Mouse (Mus musculus) thymus, adult 2 months (tissue): ENCODE data around the gene Cracr2a. TPM values are rescaled to one million over a fixed set of nuclear protein-coding genes. Genes with fewer than 3 reads are reported as not detected.

ENCODE experiments used
- DNase-seq: peaks from one replicate; pipeline ENCODE4 v3.0.0; 2021
- H3K27ac ChIP-seq: fragments of 200-500 bp; 2 replicates; pipeline ENCODE4 v1.5.1; 2012; ENCODE audit warnings: low read length, control low read depth; ENCODE audit not compliant: control insufficient read depth, insufficient read depth
- H3K27me3 ChIP-seq: fragments of 200-500 bp; 2 replicates; pipeline ENCODE4 v1.6.1; 2012; ENCODE audit warnings: mild to moderate bottlenecking, low read length, moderate library complexity, mixed read lengths; ENCODE audit not compliant: control insufficient read depth, insufficient read depth
- H3K36me3 ChIP-seq: fragments of 200-500 bp; 2 replicates; pipeline ENCODE4 v1.6.1; 2012; ENCODE audit warnings: mild to moderate bottlenecking, low read length, moderate library complexity; ENCODE audit not compliant: control insufficient read depth, insufficient read depth
- H3K4me1 ChIP-seq: fragments of 200-500 bp; replicated peaks from 2 replicates; pipeline ENCODE4 v1.6.1; 2012; ENCODE audit warnings: low read length; ENCODE audit not compliant: control insufficient read depth, insufficient read depth
- H3K4me3 ChIP-seq: fragments of 200-500 bp; 2 replicates; pipeline ENCODE4 v1.5.1; 2012; ENCODE audit warnings: mild to moderate bottlenecking, low read length, control low read depth, moderate library complexity; ENCODE audit not compliant: control insufficient read depth, insufficient read depth
- CTCF ChIP-seq: fragments of 200-500 bp; IDR thresholded peaks from 2 replicates; pipeline ENCODE4 v1.5.1; 2012; ENCODE audit warnings: mild to moderate bottlenecking, control low read depth, low read length, moderate library complexity, borderline replicate concordance; ENCODE audit not compliant: control insufficient read depth, poor library complexity, insufficient read depth; ENCODE audit errors: extremely low read depth
- POLR2A ChIP-seq: fragments of 200-500 bp; IDR thresholded peaks from 2 replicates; pipeline ENCODE4 v1.6.1; 2012; ENCODE audit warnings: mild to moderate bottlenecking, low read length, control low read depth, moderate library complexity; ENCODE audit not compliant: control insufficient read depth, poor library complexity, insufficient read depth; ENCODE audit errors: extremely low read depth
- WGBS: fragments of 180-500 bp; shearing (Covaris S2); methylation state at CpG from one replicate; pipeline ENCODE4 v1.1.7; 2018; 5-methylcytosine and 5-hydroxymethylcytosine counted together
- polyA plus RNA-seq: library from polyadenylated mRNA; depleted of rRNA; stranded (reverse); fragments of >200 nt; gene quantifications from 2 replicates; pipeline ENCODE4 v1.2.3, GENCODE M21; 2012

Gene Cracr2a
- polyA plus RNA-seq, 1 experiment = 6.2 TPM

DNA sequence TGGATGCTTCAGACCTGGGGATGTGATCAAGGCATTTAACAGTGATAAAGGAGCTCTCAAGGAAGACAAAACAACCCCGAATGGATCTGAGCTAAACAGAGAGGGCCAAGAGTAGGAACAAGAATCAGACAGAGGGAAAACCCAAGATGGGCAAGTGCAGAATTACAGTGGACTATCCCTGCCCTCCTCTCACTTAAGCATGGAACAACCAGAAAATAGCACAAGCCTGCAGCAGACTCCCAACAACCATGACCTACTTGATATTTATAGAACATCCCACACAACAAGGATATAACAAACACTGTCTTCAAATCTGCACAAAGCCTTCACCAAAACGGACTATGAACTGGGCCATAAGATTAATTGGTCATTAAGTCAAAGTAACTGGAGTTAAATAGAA, 23.0 kb upstream of the Cracr2a start:
- Histone ChIP-seq H3K36me3 (no peaks in the 10 kb centered on the region), H3K4me3 (no peak overlapping the region), H3K27ac (no peak overlapping the region), H3K4me1 (no peaks in the 10 kb centered on the region), H3K27me3 (no peaks in the 10 kb centered on the region)
- DNase-seq = no peak
- WGBS = 93% methylated on average over 2 of the region's 2 CpGs
- no peak for TF ChIP-seq POLR2A
- no peak for TF ChIP-seq CTCF

DNA sequence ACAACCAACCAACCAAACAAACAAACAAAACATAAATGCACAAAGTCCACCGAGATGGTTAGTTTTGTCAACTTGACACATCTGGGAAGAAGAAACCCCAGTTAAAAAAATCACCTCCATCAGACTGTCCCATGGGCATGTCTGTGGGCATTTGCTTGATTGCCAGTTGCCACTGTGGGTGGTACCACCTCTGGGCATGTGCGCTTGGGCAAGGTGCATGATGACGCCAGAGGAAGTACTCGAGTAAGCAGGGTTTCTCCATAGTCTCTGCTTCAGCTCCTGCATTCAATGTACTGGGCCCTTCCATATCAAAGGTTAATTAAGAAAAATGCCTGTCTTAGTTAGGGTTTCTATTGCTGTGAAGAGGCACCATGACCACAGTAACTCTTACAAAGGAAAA, 21.9 kb upstream of the Cracr2a start:
- WGBS = 79% methylated on average over 4 of the region's 4 CpGs
- TF ChIP-seq POLR2A = no peak
- TF ChIP-seq CTCF = no peak
- H3K4me3 ChIP-seq = no peak overlapping the region
- no peaks in the 10 kb centered on the region for H3K36me3 ChIP-seq
- H3K4me1 ChIP-seq = no peaks in the 10 kb centered on the region
- H3K27ac ChIP-seq = no peak overlapping the region
- H3K27me3 ChIP-seq = no peaks in the 10 kb centered on the region
- DNase-seq = no peak

DNA sequence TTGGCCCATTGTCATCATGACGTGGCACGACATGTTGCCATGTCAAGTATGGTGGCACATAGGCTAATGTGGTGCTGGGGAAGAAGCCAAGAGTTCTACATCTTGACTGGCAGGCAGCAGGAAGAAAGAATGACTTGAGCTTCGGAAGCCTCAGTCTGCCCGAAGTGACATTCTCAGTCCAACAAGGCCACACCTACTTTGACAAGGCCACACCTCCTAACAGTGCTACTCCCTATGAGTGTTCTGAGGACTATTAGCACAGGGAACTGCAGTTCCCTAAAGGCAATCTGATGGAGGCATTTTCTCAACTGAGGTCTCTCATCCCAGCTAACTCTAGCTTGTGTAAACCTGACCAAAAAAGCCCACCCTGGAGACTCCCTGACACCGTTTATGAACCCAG, 21.5 kb upstream of the Cracr2a start:
- Histone ChIP-seq H3K4me1 (no peaks in the 10 kb centered on the region), H3K4me3 (no peak overlapping the region), H3K27me3 (no peaks in the 10 kb centered on the region), H3K27ac (no peak overlapping the region), H3K36me3 (no peaks in the 10 kb centered on the region)
- TF ChIP-seq CTCF = no peak
- no peak for TF ChIP-seq POLR2A
- no peak for DNase-seq
- 72% methylated on average over 5 of the region's 5 CpGs for WGBS

DNA sequence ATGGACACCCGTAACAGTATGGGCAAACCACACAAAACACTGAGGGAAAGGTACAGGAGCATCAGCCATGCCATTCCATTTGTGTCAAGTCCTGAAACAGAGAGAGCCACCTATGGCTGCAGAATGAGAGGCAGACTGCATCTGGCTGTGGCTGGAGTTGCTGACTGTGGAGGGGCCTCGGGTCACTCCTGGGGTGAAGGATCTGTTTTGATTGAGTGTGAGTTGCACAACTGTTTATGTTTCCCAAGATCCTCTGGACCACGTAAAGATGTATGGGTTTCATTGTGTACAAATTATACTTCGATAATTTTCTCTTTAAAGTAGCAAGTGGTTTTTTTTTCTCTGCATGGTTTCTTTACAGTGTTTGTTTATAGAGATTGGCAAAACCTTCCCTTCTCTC, 20.6 kb upstream of the Cracr2a start:
- Histone ChIP-seq H3K36me3 (no peaks in the 10 kb centered on the region), H3K27ac (no peak overlapping the region), H3K4me3 (no peak overlapping the region), H3K27me3 (no peaks in the 10 kb centered on the region), H3K4me1 (no peaks in the 10 kb centered on the region)
- no peak for TF ChIP-seq CTCF
- no peak for TF ChIP-seq POLR2A
- no peak for DNase-seq
- WGBS = 83% methylated on average over 4 of the region's 4 CpGs

DNA sequence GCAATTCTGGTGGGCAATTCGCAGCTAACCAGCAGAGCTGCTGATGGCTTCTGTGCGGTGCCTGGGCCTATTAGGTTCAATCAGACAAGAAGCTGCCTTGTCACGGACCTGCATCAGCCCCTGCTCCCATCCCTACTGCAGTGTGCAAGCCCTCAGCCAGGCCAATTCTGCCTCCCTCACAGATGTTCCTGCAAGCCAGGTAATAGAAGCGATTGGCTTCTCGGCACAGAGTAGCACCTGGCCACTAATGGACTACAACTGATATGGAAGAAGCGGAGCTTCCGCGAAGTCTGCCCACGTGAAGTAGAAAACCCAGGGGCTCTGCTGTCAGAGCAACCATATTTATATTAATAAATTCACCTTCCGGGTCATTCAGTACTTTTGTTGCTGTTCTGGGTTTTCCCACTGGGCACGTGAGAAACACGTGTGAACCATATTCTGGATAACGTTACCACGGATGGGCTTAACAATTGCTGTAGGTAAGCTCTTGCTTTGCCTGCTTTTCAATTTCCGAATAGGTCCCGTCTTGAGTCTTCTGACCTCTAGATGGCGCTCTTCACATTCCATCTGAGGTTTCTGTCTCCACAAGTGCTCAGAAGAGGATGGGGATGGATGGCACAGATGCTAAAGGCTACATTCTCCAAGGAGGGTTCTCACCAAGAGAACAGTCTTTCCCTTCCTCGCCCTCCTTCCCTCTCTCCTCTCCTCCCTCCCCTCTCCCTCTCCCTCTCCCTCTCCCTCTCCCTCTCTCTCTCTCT, 19.3 kb upstream of the Cracr2a start:
- no peak overlapping the region for H3K4me3 ChIP-seq
- H3K27ac ChIP-seq = no peak overlapping the region
- H3K4me1 ChIP-seq = no peaks in the 10 kb centered on the region
- peak; percentile 64 for DNase-seq
- TF ChIP-seq POLR2A = no peak
- TF ChIP-seq CTCF = no peak
- WGBS = 43% methylated on average over 18 of the region's 18 CpGs
- no peaks in the 10 kb centered on the region for H3K27me3 ChIP-seq
- no peaks in the 10 kb centered on the region for H3K36me3 ChIP-seq

DNA sequence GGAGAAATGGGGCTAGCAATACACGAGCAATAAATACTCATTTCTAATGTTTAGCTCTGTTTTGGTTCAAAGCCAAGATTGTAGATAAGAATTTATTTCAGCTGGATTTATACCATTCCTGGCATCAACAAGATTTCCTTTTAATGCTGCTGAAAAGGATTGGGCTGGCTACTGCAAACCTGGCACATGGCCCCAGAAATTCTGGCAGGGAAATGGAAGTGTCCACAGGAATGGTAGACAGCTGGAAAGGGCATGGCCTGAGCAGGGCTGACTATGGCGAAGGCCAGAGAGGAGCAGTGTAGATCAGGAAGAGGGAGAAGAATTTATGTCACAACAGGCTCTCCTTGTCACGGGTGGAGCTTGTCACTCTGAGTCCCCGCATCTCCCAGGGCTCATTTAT, 14.5 kb upstream of the Cracr2a start:
- 83% methylated on average over 4 of the region's 4 CpGs for WGBS
- no peaks in the 10 kb centered on the region for H3K4me1 ChIP-seq
- no peak for TF ChIP-seq POLR2A
- H3K27me3 ChIP-seq = no peaks in the 10 kb centered on the region
- no peak for DNase-seq
- H3K36me3 ChIP-seq = no peaks in the 10 kb centered on the region
- no peak overlapping the region for H3K4me3 ChIP-seq
- no peak overlapping the region for H3K27ac ChIP-seq

DNA sequence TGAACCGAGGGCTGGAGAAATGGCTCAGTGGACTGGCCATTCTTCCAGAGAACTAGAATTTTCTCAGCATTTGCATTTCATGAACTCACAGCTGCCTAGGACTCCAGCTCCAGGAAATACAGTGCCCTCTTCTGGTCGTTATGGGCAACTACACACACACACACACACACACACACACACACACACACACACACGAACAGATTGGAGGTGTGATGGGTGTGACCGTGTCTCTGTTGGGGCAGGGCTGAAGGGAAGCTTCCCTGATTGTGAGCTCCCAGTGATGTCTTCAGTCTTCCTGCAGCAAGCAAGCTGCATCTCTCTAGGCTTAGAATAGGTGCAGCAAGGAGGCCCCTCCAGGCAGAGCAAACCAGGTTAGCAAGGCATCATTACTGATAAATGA, 8.2 kb upstream of the Cracr2a start:
- Histone ChIP-seq H3K4me1 (no peaks in the 10 kb centered on the region), H3K27ac (no peak overlapping the region), H3K27me3 (no peaks in the 10 kb centered on the region), H3K4me3 (no peak overlapping the region), H3K36me3 (no peaks in the 10 kb centered on the region)
- TF ChIP-seq POLR2A = no peak
- TF ChIP-seq CTCF = no peak
- WGBS = 86% methylated on average over 4 of the region's 4 CpGs
- DNase-seq = no peak
